Mouse (Mus musculus) CH12.LX (cell line): ENCODE measurements around the gene Actb. TPM values are rescaled to one million over a fixed set of nuclear protein-coding genes. Genes with fewer than 3 reads are reported as not detected.

Source experiments
- DNase-seq: peaks from one replicate; pipeline ENCODE4 v3.0.0-alpha.2; 2013; ENCODE audit errors: extremely low read depth
- H3K27ac ChIP-seq: 2 replicates; pipeline ENCODE4 v1.5.1; 2012; ENCODE audit warnings: low read depth, mild to moderate bottlenecking, control low read depth, moderate library complexity; ENCODE audit not compliant: insufficient read depth
- H3K27me3 ChIP-seq: replicated peaks from 2 replicates; pipeline ENCODE3; 2012; ENCODE audit warnings: inconsistent platforms
- H3K36me3 ChIP-seq, 2 experiments: replicated peaks in 1 of 2; 2 replicates each; pipeline versions ENCODE3 to v1.6.1; 2012; ENCODE audit warnings: inconsistent platforms in 1 of 2, low read length in 1 of 2, mild to moderate bottlenecking in 1 of 2, mixed read lengths in 1 of 2, moderate library complexity in 1 of 2; ENCODE audit not compliant: control insufficient read depth in 1 of 2, insufficient read depth in 1 of 2
- H3K4me1 ChIP-seq, 2 experiments: 2 replicates each; pipeline ENCODE4 v1.6.1; 2012; ENCODE audit warnings: inconsistent platforms in 1 of 2, moderate library complexity in 1 of 2; ENCODE audit not compliant: insufficient read depth in 2 of 2, control insufficient read depth in 1 of 2
- H3K4me2 ChIP-seq: 2 replicates; pipeline ENCODE4 v1.6.1; 2012; ENCODE audit warnings: low read depth, mild to moderate bottlenecking, control low read depth; ENCODE audit not compliant: poor library complexity, insufficient read depth, severe bottlenecking
- H3K4me3 ChIP-seq, 3 experiments: fragments of 150-350 bp in 1 of 3; sonication (generic) in 1 of 3; replicated peaks in 1 of 3; 2 replicates each; pipeline versions ENCODE3 to v1.5.1; 2011 to 2012; ENCODE audit warnings: low read depth in 2 of 3, low read length in 2 of 3, mild to moderate bottlenecking in 2 of 3, moderate library complexity in 2 of 3, control low read depth in 1 of 3, improper control_type of control experiment in 1 of 3, inconsistent platforms in 1 of 3, mixed read lengths in 1 of 3; ENCODE audit not compliant: poor library complexity in 1 of 3
- H3K79me2 ChIP-seq: replicated peaks from 2 replicates; pipeline ENCODE4 v1.6.1; 2012; ENCODE audit warnings: mild to moderate bottlenecking, moderate library complexity; ENCODE audit not compliant: control insufficient read depth, poor library complexity, insufficient read depth, severe bottlenecking; ENCODE audit errors: extremely low read depth
- H3K9ac ChIP-seq: 2 replicates; pipeline ENCODE4 v1.6.1; 2012; ENCODE audit warnings: low read depth, mild to moderate bottlenecking, control low read depth, moderate library complexity; ENCODE audit not compliant: insufficient read depth
- H3K9me3 ChIP-seq: replicated peaks from 2 replicates; pipeline ENCODE3; 2012; ENCODE audit warnings: low read length, inconsistent platforms, mixed read lengths
- CHD1 ChIP-seq: IDR thresholded peaks from 2 replicates; pipeline ENCODE4 v1.6.1; 2012; ENCODE audit warnings: low read depth, low read length, improper control_type of control experiment, inconsistent platforms
- CHD2 ChIP-seq: IDR thresholded peaks from 2 replicates; pipeline ENCODE4 v1.6.1; 2011; ENCODE audit warnings: low read length, improper control_type of control experiment
- CTCF ChIP-seq, 2 experiments: IDR thresholded peaks in 1 of 2; conservative IDR thresholded peaks in 1 of 2; 2 replicates each; pipeline ENCODE4 v1.5.1; 2011 to 2012; ENCODE audit warnings: low read depth in 2 of 2, low read length in 2 of 2, improper control_type of control experiment in 1 of 2, inconsistent platforms in 1 of 2, mild to moderate bottlenecking in 1 of 2, moderate library complexity in 1 of 2
- E2F4 ChIP-seq: IDR thresholded peaks from 2 replicates; pipeline ENCODE4 v1.6.1; 2011; ENCODE audit warnings: low read depth, low read length, improper control_type of control experiment; ENCODE audit not compliant: insufficient replicate concordance
- ELF1 ChIP-seq: IDR thresholded peaks from 2 replicates; pipeline ENCODE4 v1.6.1; 2014; ENCODE audit warnings: low read depth, mild to moderate bottlenecking, inconsistent platforms, low read length, improper control_type of control experiment
- ETS1 ChIP-seq: conservative IDR thresholded peaks from 2 replicates; pipeline ENCODE4 v1.6.1; 2012; ENCODE audit warnings: low read depth, mild to moderate bottlenecking, inconsistent platforms, low read length, improper control_type of control experiment, moderate library complexity
- GABPA ChIP-seq: IDR thresholded peaks from 2 replicates; pipeline ENCODE4 v1.6.1; 2012; ENCODE audit warnings: low read depth, low read length, improper control_type of control experiment, inconsistent platforms; ENCODE audit not compliant: insufficient replicate concordance
- HCFC1 ChIP-seq: IDR thresholded peaks from 2 replicates; pipeline ENCODE4 v1.6.1; 2012; ENCODE audit warnings: low read depth, mild to moderate bottlenecking, inconsistent platforms, low read length, improper control_type of control experiment
- JUN ChIP-seq: IDR thresholded peaks from 2 replicates; pipeline ENCODE4 v1.6.1; 2011; ENCODE audit warnings: low read depth, mild to moderate bottlenecking, low read length, improper control_type of control experiment, moderate library complexity; ENCODE audit not compliant: insufficient read depth
- JUND ChIP-seq: conservative IDR thresholded peaks from 2 replicates; pipeline ENCODE4 v1.6.1; 2011; ENCODE audit warnings: low read depth, low read length, improper control_type of control experiment
- KAT2A ChIP-seq: IDR thresholded peaks from 2 replicates; pipeline ENCODE4 v1.6.1; 2012; ENCODE audit warnings: low read length, improper control_type of control experiment, inconsistent platforms; ENCODE audit not compliant: insufficient replicate concordance
- MAFK ChIP-seq: IDR thresholded peaks from 2 replicates; pipeline ENCODE4 v1.6.1; 2011; ENCODE audit warnings: low read length, improper control_type of control experiment; ENCODE audit not compliant: insufficient replicate concordance
- MEF2A ChIP-seq: IDR thresholded peaks from 2 replicates; pipeline ENCODE4 v1.6.1; 2014; ENCODE audit warnings: low read depth, mild to moderate bottlenecking, inconsistent platforms, low read length, improper control_type of control experiment, borderline replicate concordance
- MXI1 ChIP-seq: IDR thresholded peaks from 2 replicates; pipeline ENCODE4 v1.6.1; 2011; ENCODE audit warnings: mild to moderate bottlenecking, low read depth, low read length, improper control_type of control experiment
- MYC ChIP-seq: IDR thresholded peaks from 2 replicates; pipeline ENCODE4 v1.6.1; 2011; ENCODE audit warnings: low read depth, mild to moderate bottlenecking, improper control_type of control experiment, low read length
- NRF1 ChIP-seq: IDR thresholded peaks from 2 replicates; pipeline ENCODE4 v1.6.1; 2014; ENCODE audit warnings: low read depth, mild to moderate bottlenecking, inconsistent platforms, low read length, improper control_type of control experiment, moderate library complexity
- POLR2A ChIP-seq: IDR thresholded peaks from 2 replicates; pipeline ENCODE4 v1.6.1; 2011; ENCODE audit warnings: low read depth, mild to moderate bottlenecking, improper control_type of control experiment, low read length
- POLR2AphosphoS2 ChIP-seq: IDR thresholded peaks from 2 replicates; pipeline ENCODE4 v1.6.1; 2011; ENCODE audit warnings: low read depth, low read length, improper control_type of control experiment
- RAD21 ChIP-seq: IDR thresholded peaks from 2 replicates; pipeline ENCODE4 v1.6.1; 2011; ENCODE audit warnings: low read depth, mild to moderate bottlenecking, low read length, improper control_type of control experiment, moderate library complexity
- RCOR1 ChIP-seq: conservative IDR thresholded peaks from 2 replicates; pipeline ENCODE4 v1.6.1; 2012; ENCODE audit warnings: low read depth, mild to moderate bottlenecking, inconsistent platforms, low read length, improper control_type of control experiment
- SIN3A ChIP-seq: IDR thresholded peaks from 2 replicates; pipeline ENCODE4 v1.6.1; 2012; ENCODE audit warnings: low read length, improper control_type of control experiment, inconsistent platforms
- SMC3 ChIP-seq: IDR thresholded peaks from 2 replicates; pipeline ENCODE4 v1.6.1; 2011; ENCODE audit warnings: low read depth, low read length, improper control_type of control experiment
- TBP ChIP-seq: conservative IDR thresholded peaks from 2 replicates; pipeline ENCODE4 v1.6.1; 2011; ENCODE audit warnings: low read depth, low read length, improper control_type of control experiment
- TCF12 ChIP-seq: IDR thresholded peaks from 2 replicates; pipeline ENCODE4 v1.6.1; 2014; ENCODE audit warnings: low read depth, mild to moderate bottlenecking, inconsistent platforms, low read length, improper control_type of control experiment
- UBTF ChIP-seq: IDR thresholded peaks from 2 replicates; pipeline ENCODE4 v1.6.1; 2012; ENCODE audit warnings: low read depth, mild to moderate bottlenecking, inconsistent platforms, low read length, improper control_type of control experiment, moderate library complexity
- ZC3H11A ChIP-seq: IDR thresholded peaks from 2 replicates; pipeline ENCODE4 v1.6.1; 2012; ENCODE audit warnings: low read depth, mild to moderate bottlenecking, inconsistent platforms, low read length, improper control_type of control experiment
- ZKSCAN1 ChIP-seq: IDR thresholded peaks from 2 replicates; pipeline ENCODE4 v1.6.1; 2012; ENCODE audit warnings: low read depth, inconsistent platforms, low read length, improper control_type of control experiment, borderline replicate concordance
- ZMIZ1 ChIP-seq: IDR thresholded peaks from 2 replicates; pipeline ENCODE4 v1.6.1; 2012; ENCODE audit warnings: low read depth, mild to moderate bottlenecking, inconsistent platforms, low read length, improper control_type of control experiment
- dilution Hi-C: fragments of 300-500 bp; cut with MboI; formaldehyde crosslinking; loops from 2 replicates; pipeline ENCODE4 v1.14.3; 2020; ENCODE audit warnings: low sequenced_read_pairs; ENCODE audit not compliant: extremely low pct_unique_long_range_greater_than_20kb, extremely low pct_ligation_motif_present
- in situ Hi-C: fragments of 300-500 bp; cut with MboI; formaldehyde crosslinking; loops from 3 replicates; pipeline ENCODE4 v1.14.3; 2019; ENCODE audit warnings: low sequenced_read_pairs, low pct_ligation_motif_present, low pct_unique_long_range_greater_than_20kb, mixed read lengths
- polyA plus RNA-seq: library from polyadenylated mRNA; unstranded; fragments of >175 nt; gene quantifications from 2 replicates; pipeline ENCODE4 v1.2.1, GENCODE M21; 2012; ENCODE audit warnings: low read depth; ENCODE audit not compliant: insufficient read length
- total RNA-seq, 2 experiments: library from RNA; depleted of rRNA; stranded (reverse); fragments of 300-350 nt in 1 of 2; fragments of >200 nt in 1 of 2; gene quantifications; 2 replicates each; pipeline ENCODE4 v1.2.3; 2012 to 2014

Gene Actb
- total and polyA plus RNA-seq, 3 experiments = 3,882 to 5,048 (median 4,756) TPM

- Histone ChIP-seq H3K9me3 (no peaks in the 10 kb centered on the region), H3K27ac (peak overlapping the region; percentile 96), H3K4me1 (peaks cover 38 to 63% of the 10 kb centered on the region in 2 experiments), H3K27me3 (no peaks in the 10 kb centered on the region), H3K9ac (peak overlapping the region; percentile 83), H3K4me2 (peak overlapping the region; percentile 61), H3K79me2 (peaks cover 20% of the 10 kb centered on the region), H3K36me3 (peaks cover 9 to 13% of the 10 kb centered on the region in 2 experiments), H3K4me3 (peak overlapping the region in 1 of 3 experiments; percentile 19)
- DNase-seq = peak; percentile 67
- dilution Hi-C loops (no loop called here), in situ Hi-C loops (no loop called here)
- TF ChIP-seq JUND = no peak
- no peak; the same call in none of the 2 replicates for TF ChIP-seq POLR2A
- 0 out of 2 replicates have a peak, but pooled peaks have one; percentile 9 for TF ChIP-seq TBP
- TF ChIP-seq HCFC1 = no peak
- TF ChIP-seq CHD2 = no peak
- peak; percentile 6; the same call in 1 of the 2 replicates for TF ChIP-seq ELF1
- TF ChIP-seq MEF2A = no peak
- TF ChIP-seq MYC = 0 out of 2 replicates have a peak, but pooled peaks have one; percentile 8
- TF ChIP-seq E2F4 = no peak
- TF ChIP-seq TCF12 = no peak
- no peak for TF ChIP-seq NRF1
- TF ChIP-seq MXI1 = 0 out of 2 replicates have a peak, but pooled peaks have one; percentile 12
These were observed 3.2 kb upstream of the Actb start for GRCm38 (mm10) chr5:142909576-142910278.

- peak; percentile 85 for DNase-seq
- Histone ChIP-seq H3K79me2 (peaks cover 27% of the 10 kb centered on the region), H3K36me3 (peaks cover 15 to 20% of the 10 kb centered on the region in 2 experiments), H3K27me3 (no peaks in the 10 kb centered on the region), H3K9ac (peak overlapping the region; percentile 83), H3K4me1 (peaks cover 43 to 69% of the 10 kb centered on the region in 2 experiments), H3K27ac (peak overlapping the region; percentile 96), H3K4me3 (peak overlapping the region in 1 of 3 experiments; percentile 19), H3K4me2 (peak overlapping the region; percentile 61), H3K9me3 (no peaks in the 10 kb centered on the region)
- dilution Hi-C loops = no loop called here
- in situ Hi-C loops = no loop called here
- TF ChIP-seq GABPA (no peak), POLR2A (peak; percentile 78), ZKSCAN1 (no peak), ETS1 (peak; percentile 81), CHD1 (no peak), POLR2AphosphoS2 (no peak), MYC (peak; percentile 62; the same call in 1 of the 2 replicates), MEF2A (peak; percentile 14; the same call in 1 of the 2 replicates), TBP (peak; percentile 62), CTCF (conservative IDR thresholded peaks at IDR 0.05 in 1 of 2, IDR thresholded peaks at IDR 0.05 in 1 of 2; ENCODE audit: low read depth in 2 of 2, low read length in 2 of 2) (no peak), SIN3A (peak; percentile 64), ZC3H11A (no peak), UBTF (no peak), ZMIZ1 (no peak), JUN (no peak), SMC3 (no peak), ELF1 (peak; percentile 53), RCOR1 (no peak), MAFK (no peak), RAD21 (no peak; the same call in 1 of the 2 replicates), KAT2A (no peak), E2F4 (no peak), NRF1 (no peak)
These were observed 2.5 kb upstream of the Actb start for GRCm38 (mm10) chr5:142908941-142909575.
